ENCODE assay signal across 13 mouse cellular contexts in the genomic region with DNA sequence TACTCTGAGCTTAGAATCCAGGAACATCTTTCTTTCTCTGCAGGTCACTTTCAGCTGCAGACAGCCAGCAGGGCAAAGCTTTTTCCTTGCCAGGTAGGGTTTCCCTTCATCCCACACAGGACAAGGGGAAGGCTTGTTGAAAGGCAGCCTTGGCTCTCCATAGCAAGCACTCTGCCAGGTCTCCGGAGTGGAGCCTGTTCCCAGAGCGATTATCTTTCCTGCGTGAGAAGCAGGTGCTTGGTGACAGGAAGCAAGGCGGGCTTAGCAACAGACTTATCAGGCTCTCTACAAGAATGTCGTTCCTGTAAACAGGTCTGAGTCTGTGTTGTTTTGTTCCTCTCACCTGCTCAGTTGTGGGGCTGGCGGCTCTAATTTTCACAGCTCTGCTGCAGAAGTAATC.
DNase-seq lines count a peak whose midpoint lies in the region; ATAC-seq and TF ChIP-seq lines count a peak whose summit lies in the region.
"Had no signal": no experiment of that assay in that cellular context is flagged by ENCODE, and none has a peak within 500 bp of the region (broad histone marks: within the 10 kb centered on the region; RNA-seq: fewer than 3 reads in every experiment).

No protein-coding gene starts in this region.

- no peak overlapping the region for H3K4me2 ChIP-seq in forebrain, embryonic 12.5 days
- no peak overlapping the region for H3K4me2 ChIP-seq in heart, postnatal 0 days (ENCODE audit: low read depth, low read length)
- H3K4me2 ChIP-seq: limb, embryonic 13.5 days had no signal

- H3K9ac ChIP-seq in forebrain, embryonic 12.5 days, result no peak overlapping the region
- no peak overlapping the region for H3K9ac ChIP-seq in heart, postnatal 0 days (replicated peaks; ENCODE audit: low read depth, low read length)
- H3K9ac ChIP-seq: limb, embryonic 13.5 days had no signal

- H3K27ac ChIP-seq in forebrain, embryonic 12.5 days, result peak overlapping the region; percentile 31; the same call in 1 of the 2 replicates
- H3K27ac ChIP-seq in heart, postnatal 0 days (ENCODE audit: low read depth), result no peak overlapping the region
- H3K27ac ChIP-seq in left cerebral cortex, adult 2 months, result no peak overlapping the region
- H3K27ac ChIP-seq: limb, embryonic 13.5 days had no signal

- TF ChIP-seq CTCF in heart, postnatal 0 days (IDR thresholded peaks at IDR 0.05; ENCODE audit: low read depth), result no peak
- TF ChIP-seq CTCF in left cerebral cortex, adult 2 months (IDR thresholded peaks at IDR 0.05), result no peak

- peak; percentile 47 to 51 for DNase-seq in heart, adult 18-20 months
- no peak for DNase-seq in heart, postnatal 25 days (ENCODE audit: low spot score)
- DNase-seq in cerebellum, adult 18-20 months, result peak; percentile 18 to 23
- peak; percentile 28 for DNase-seq in heart, postnatal 0 days (ENCODE audit: low spot score)
- DNase-seq in left cerebral cortex, adult 2 months (ENCODE audit: extremely low spot score in 1 of 2, low spot score in 2 of 2), result no peak
- no peak for DNase-seq in spleen, adult 18-20 months
- DNase-seq: adrenal gland, postnatal 14 days; lung, postnatal 4 days; right cerebral cortex, postnatal 25 days had no signal

- H3K36me3 ChIP-seq in forebrain, embryonic 12.5 days (replicated peaks), result no peaks in the 10 kb centered on the region
- H3K36me3 ChIP-seq in heart, postnatal 0 days (replicated peaks; ENCODE audit: control insufficient read depth, insufficient read depth, low read length), result no peaks in the 10 kb centered on the region
- H3K36me3 ChIP-seq: limb, embryonic 13.5 days had no signal

- WGBS in forebrain, embryonic 12.5 days, result 67% methylated on average over 6 of the region's 6 CpGs
- 4% methylated on average over 6 of the region's 6 CpGs for WGBS in heart, postnatal 0 days

- H3K4me1 ChIP-seq in forebrain, embryonic 12.5 days, result peaks cover 18% of the 10 kb centered on the region
- H3K4me1 ChIP-seq in heart, postnatal 0 days (ENCODE audit: control insufficient read depth, insufficient read depth), result peaks cover 8% of the 10 kb centered on the region; the same call in 1 of the 2 replicates

- H3K4me3 ChIP-seq in forebrain, embryonic 12.5 days (replicated peaks), result no peak overlapping the region
- no peak overlapping the region for H3K4me3 ChIP-seq in heart, postnatal 0 days (ENCODE audit: low read depth, low read length)
- H3K4me3 ChIP-seq in left cerebral cortex, adult 2 months, result no peak overlapping the region
- H3K4me3 ChIP-seq: limb, embryonic 13.5 days had no signal

- intact Hi-C loops in heart, postnatal 25 days (cut with DNase I), result no loop called here
- intact Hi-C loops in left cerebral cortex, adult 2 months (cut with DNase I), result no loop called here

- TF ChIP-seq EP300 in heart, postnatal 0 days (IDR thresholded peaks at IDR 0.05; ENCODE audit: low read depth), result no peak

- H3K9me3 ChIP-seq in forebrain, embryonic 12.5 days, result no peaks in the 10 kb centered on the region
- no peaks in the 10 kb centered on the region for H3K9me3 ChIP-seq in heart, postnatal 0 days (replicated peaks; ENCODE audit: control insufficient read depth, low read length)
- H3K9me3 ChIP-seq: limb, embryonic 13.5 days had no signal

- no peak for ATAC-seq in forebrain, embryonic 12.5 days (ENCODE audit: low FRiP score)
- ATAC-seq in heart, postnatal 0 days (ENCODE audit: insufficient read depth, low read depth), result peak; percentile 67; the same call in 1 of the 2 replicates
- no peak for ATAC-seq in granulocyte monocyte progenitor cell, adult 5-6 weeks (replicated peaks; ENCODE audit: poor library complexity, severe bottlenecking)
- ATAC-seq: Patski had no signal

- no peaks in the 10 kb centered on the region for H3K27me3 ChIP-seq in forebrain, embryonic 12.5 days
- H3K27me3 ChIP-seq in heart, postnatal 0 days (ENCODE audit: control insufficient read depth, insufficient read depth, low read length), result no peaks in the 10 kb centered on the region
- H3K27me3 ChIP-seq: limb, embryonic 13.5 days; Patski had no signal

Comparison
In these comparisons a context has a peak if more than half of its experiments do, and no peak if none do; other contexts are left out.
1. DNase-seq: peak in heart, adult 18-20 months (2 of 2), cerebellum, adult 18-20 months (2 of 2) and heart, postnatal 0 days (single experiment); none in heart, postnatal 25 days (single experiment), left cerebral cortex, adult 2 months (0 of 2) and spleen, adult 18-20 months (0 of 2).